Mouse (Mus musculus) neural tube, embryonic 15.5 days (tissue): ENCODE data around the gene Tars. TPM values are rescaled to one million over a fixed set of nuclear protein-coding genes. Genes with fewer than 3 reads are reported as not detected.

Experiments
- ATAC-seq: fragments of 200-750 bp; cut with Nextera tagmentation; 2 replicates; pipeline ENCODE4 v1.8.0; 2017; ENCODE audit warnings: mild to moderate bottlenecking, moderate TSS enrichment, moderate library complexity; ENCODE audit not compliant: low FRiP score
- H3K27ac ChIP-seq: fragments of 300-500 bp; sonication (generic); replicated peaks from 2 replicates; pipeline ENCODE4 v1.5.1; 2015; ENCODE audit warnings: mild to moderate bottlenecking, inconsistent platforms
- H3K27me3 ChIP-seq: fragments of 300-500 bp; sonication (generic); replicated peaks from 2 replicates; pipeline ENCODE4 v1.6.1; 2015; ENCODE audit warnings: inconsistent platforms
- H3K36me3 ChIP-seq: fragments of 300-500 bp; sonication (generic); 2 replicates; pipeline ENCODE4 v1.6.1; 2015; ENCODE audit warnings: inconsistent platforms
- H3K4me1 ChIP-seq: fragments of 300-500 bp; sonication (generic); 2 replicates; pipeline ENCODE4 v1.6.1; 2015; ENCODE audit warnings: inconsistent platforms
- H3K4me2 ChIP-seq: fragments of 300-500 bp; sonication (generic); 2 replicates; pipeline ENCODE4 v1.6.1; 2015; ENCODE audit warnings: inconsistent platforms, mild to moderate bottlenecking, moderate library complexity
- H3K4me3 ChIP-seq: fragments of 300-500 bp; sonication (generic); replicated peaks from 2 replicates; pipeline ENCODE4 v1.5.1; 2015; ENCODE audit warnings: mild to moderate bottlenecking, inconsistent platforms
- H3K9ac ChIP-seq: fragments of 300-500 bp; sonication (generic); replicated peaks from 2 replicates; pipeline ENCODE4 v1.6.1; 2015; ENCODE audit warnings: mild to moderate bottlenecking, inconsistent platforms
- H3K9me3 ChIP-seq: fragments of 300-500 bp; sonication (generic); replicated peaks from 2 replicates; pipeline ENCODE4 v1.6.1; 2016; ENCODE audit warnings: inconsistent platforms
- WGBS: fragments of 180-500 bp; shearing (Covaris S2); methylation state at CpG from one replicate; pipeline ENCODE4 v1.1.7; 2015; ENCODE audit warnings: mixed read lengths; 5-methylcytosine and 5-hydroxymethylcytosine counted together
- polyA plus RNA-seq: library from polyadenylated mRNA; unstranded; fragments of >200 nt; fragmentation: Nextera tagmentation; extraction: Ambion mirVana; gene quantifications from 2 replicates; pipeline ENCODE4 v1.2.1, GENCODE M21; 2015

Tars gene
- polyA plus RNA-seq, 1 experiment from 2014 or later = 41.1 TPM

- H3K27me3 ChIP-seq = no peaks in the 10 kb centered on the region
- no peak for ATAC-seq
- no peaks in the 10 kb centered on the region for H3K36me3 ChIP-seq
- H3K4me3 ChIP-seq = no peak overlapping the region
- no peak overlapping the region for H3K9ac ChIP-seq
- 93% methylated on average over 1 of the region's 1 CpGs for WGBS
- no peaks in the 10 kb centered on the region for H3K4me1 ChIP-seq
- no peak overlapping the region for H3K27ac ChIP-seq
- no peaks in the 10 kb centered on the region for H3K9me3 ChIP-seq
- no peak overlapping the region for H3K4me2 ChIP-seq
Measured at GRCm38 (mm10) chr15:11360888-11361287, 38.6 kb downstream of the Tars start.

DNA sequence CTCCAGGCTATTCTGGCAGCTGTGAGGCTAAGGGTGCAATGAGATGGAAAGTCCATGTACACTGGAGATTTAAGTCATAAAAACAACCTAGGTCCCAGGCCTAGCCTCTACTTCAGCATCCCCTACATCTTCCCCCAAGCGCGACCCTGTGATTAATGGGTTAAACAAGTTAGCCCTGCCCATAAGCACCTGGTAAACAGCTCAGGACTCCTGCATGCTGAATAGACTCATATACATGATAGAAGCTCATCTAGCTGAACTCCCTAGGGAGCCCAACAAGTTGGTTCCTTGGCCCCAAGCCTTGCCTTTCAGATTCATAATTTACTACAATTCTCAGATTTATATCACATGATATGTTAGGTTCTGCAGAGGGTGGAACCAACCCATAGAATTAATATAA is 42.0 kb downstream of the Tars start:
- Histone ChIP-seq H3K27ac (no peak overlapping the region), H3K4me2 (no peak overlapping the region)
- 93% methylated on average over 2 of the region's 2 CpGs for WGBS

GRCm38 (mm10) chr15:11355865-11356264 is 43.6 kb downstream of the Tars start:
- H3K9me3 ChIP-seq = no peaks in the 10 kb centered on the region
- no peaks in the 10 kb centered on the region for H3K27me3 ChIP-seq
- ATAC-seq = no peak
- no peak overlapping the region for H3K27ac ChIP-seq
- no peak overlapping the region for H3K4me3 ChIP-seq
- 49% methylated on average over 3 of the region's 3 CpGs for WGBS
- no peaks in the 10 kb centered on the region for H3K4me1 ChIP-seq
- no peak overlapping the region for H3K9ac ChIP-seq
- no peaks in the 10 kb centered on the region for H3K36me3 ChIP-seq
- no peak overlapping the region for H3K4me2 ChIP-seq

More for the DNA sequence above, 42.0 kb downstream of the Tars start:
- Histone ChIP-seq H3K9ac (no peak overlapping the region), H3K9me3 (no peaks in the 10 kb centered on the region), H3K36me3 (no peaks in the 10 kb centered on the region), H3K4me1 (no peaks in the 10 kb centered on the region), H3K4me3 (no peak overlapping the region), H3K27me3 (no peaks in the 10 kb centered on the region)
- ATAC-seq = no peak

DNA sequence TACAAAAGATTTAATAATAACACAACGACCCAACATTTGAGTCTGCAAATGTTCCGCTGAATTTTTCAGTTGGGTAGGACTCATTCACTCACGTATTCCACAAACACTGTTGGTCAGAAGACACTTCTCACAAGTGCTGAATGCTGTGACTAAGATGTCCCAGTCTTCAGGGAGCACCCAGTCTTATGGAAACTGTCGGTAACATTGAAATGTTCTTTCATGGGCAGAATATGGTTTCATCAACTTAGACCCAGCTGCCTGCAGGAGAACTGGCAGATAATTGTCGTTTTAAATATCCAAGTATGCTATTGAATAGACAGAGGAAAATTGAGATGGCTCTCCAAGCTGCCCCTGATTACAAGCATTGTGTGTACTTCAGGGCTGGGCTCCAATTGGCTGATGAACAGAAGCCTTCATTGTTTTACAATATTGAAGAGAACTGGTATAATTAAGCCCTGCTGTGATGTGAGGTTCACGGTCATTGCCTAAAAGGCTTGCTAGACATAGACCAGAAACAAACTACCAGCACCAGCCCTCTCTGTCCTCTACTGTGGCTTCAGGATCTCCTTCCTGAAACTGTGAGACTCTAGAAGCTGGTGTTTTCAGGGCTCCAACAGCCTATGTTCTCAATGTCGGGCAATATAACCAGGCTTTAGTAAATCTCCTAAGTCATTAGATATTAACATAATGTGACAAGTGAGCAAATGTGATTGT is 59.8 kb downstream of the Tars start:
- H3K4me1 ChIP-seq = no peaks in the 10 kb centered on the region
- H3K27me3 ChIP-seq = no peaks in the 10 kb centered on the region
- H3K9ac ChIP-seq = no peak overlapping the region
- H3K4me2 ChIP-seq = no peak overlapping the region
- WGBS = 81% methylated on average over 7 of the region's 7 CpGs
- no peak overlapping the region for H3K27ac ChIP-seq
- no peak for ATAC-seq
- H3K36me3 ChIP-seq = no peaks in the 10 kb centered on the region
- no peak overlapping the region for H3K4me3 ChIP-seq
- H3K9me3 ChIP-seq = no peaks in the 10 kb centered on the region
